Mouse (Mus musculus) midbrain, embryonic 16.5 days (tissue): ENCODE measurements around the gene Ccnh. TPM values are rescaled to one million over a fixed set of nuclear protein-coding genes. Genes with fewer than 3 reads are reported as not detected.

Source experiments
- ATAC-seq: fragments of 200-750 bp; cut with Nextera tagmentation; 2 replicates; pipeline ENCODE4 v1.8.0; 2017; ENCODE audit warnings: moderate TSS enrichment
- H3K27ac ChIP-seq: fragments of 300-500 bp; sonication (generic); 2 replicates; pipeline ENCODE4 v1.5.1; 2014; ENCODE audit warnings: mild to moderate bottlenecking, low read length, mixed read lengths
- H3K27me3 ChIP-seq: fragments of 300-500 bp; sonication (generic); 2 replicates; pipeline ENCODE4 v1.6.1; 2014; ENCODE audit warnings: low read depth, low read length, mixed read lengths; ENCODE audit not compliant: control insufficient read depth, insufficient read depth
- H3K36me3 ChIP-seq: fragments of 300-500 bp; sonication (generic); 2 replicates; pipeline ENCODE4 v1.6.1; 2014; ENCODE audit warnings: mild to moderate bottlenecking, low read length, moderate library complexity, mixed read lengths; ENCODE audit not compliant: control insufficient read depth, insufficient read depth
- H3K4me1 ChIP-seq: fragments of 300-500 bp; sonication (generic); 2 replicates; pipeline ENCODE4 v1.6.1; 2014; ENCODE audit warnings: mild to moderate bottlenecking, low read length, mixed read lengths; ENCODE audit not compliant: control insufficient read depth, insufficient read depth
- H3K4me2 ChIP-seq: fragments of 300-500 bp; sonication (generic); 2 replicates; pipeline ENCODE4 v1.6.1; 2014; ENCODE audit warnings: mild to moderate bottlenecking, low read length, mixed read lengths
- H3K4me3 ChIP-seq: fragments of 300-500 bp; sonication (generic); 2 replicates; pipeline ENCODE4 v1.5.1; 2014; ENCODE audit warnings: low read depth, mild to moderate bottlenecking, low read length, moderate library complexity, mixed read lengths
- H3K9ac ChIP-seq: fragments of 300-500 bp; sonication (generic); 2 replicates; pipeline ENCODE4 v1.6.1; 2014; ENCODE audit warnings: low read depth, low read length, mixed read lengths
- H3K9me3 ChIP-seq: fragments of 300-500 bp; sonication (generic); replicated peaks from 2 replicates; pipeline ENCODE4 v1.6.1; 2014; ENCODE audit warnings: mild to moderate bottlenecking, low read length, mixed read lengths; ENCODE audit not compliant: control insufficient read depth, poor library complexity, severe bottlenecking
- WGBS: fragments of 180-500 bp; shearing (Covaris S2); extraction: QIAGEN DNeasy Blood & Tissue Kit; methylation state at CpG from one replicate; pipeline ENCODE4 v1.1.7; 2014; 5-methylcytosine and 5-hydroxymethylcytosine counted together
- polyA plus RNA-seq: library from polyadenylated mRNA; unstranded; fragments of >200 nt; fragmentation: Nextera tagmentation; extraction: Ambion mirVana; gene quantifications from 2 replicates; pipeline ENCODE4 v1.2.1, GENCODE M21; 2015

Ccnh gene
- polyA plus RNA-seq, 1 experiment from 2014 or later: 98.2 TPM

- Histone ChIP-seq H3K4me3 (no peak overlapping the region), H3K4me2 (no peak overlapping the region), H3K9ac (no peak overlapping the region), H3K27me3 (no peaks in the 10 kb centered on the region), H3K9me3 (no peaks in the 10 kb centered on the region), H3K4me1 (no peaks in the 10 kb centered on the region), H3K36me3 (peaks cover 15% of the 10 kb centered on the region; the same call in 1 of the 2 replicates), H3K27ac (no peak overlapping the region)
- WGBS: 97% methylated on average over 6 of the region's 6 CpGs
- no peak for ATAC-seq
Measured at GRCm38 (mm10) chr13:85208656-85209055, 19.4 kb downstream of the Ccnh start.

DNA sequence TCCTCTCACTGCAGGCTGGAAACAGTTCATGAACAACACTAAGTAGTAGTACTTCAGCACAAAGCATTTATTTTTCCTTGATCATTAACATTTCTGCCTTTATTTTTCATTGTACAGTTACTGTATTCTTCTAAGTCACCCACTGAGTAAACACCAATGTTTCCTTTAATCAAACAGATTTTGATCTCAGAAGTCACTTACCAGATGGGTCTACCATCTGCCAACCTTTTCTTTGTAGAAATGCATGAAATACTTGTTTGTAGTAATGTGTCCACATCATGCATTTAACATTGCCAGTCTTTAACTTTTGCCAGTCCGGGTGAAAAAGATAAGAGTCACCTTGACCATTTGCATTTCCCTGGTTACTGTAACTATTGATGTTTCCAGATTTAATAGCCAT lies 21.1 kb downstream of the Ccnh start:
- no peak overlapping the region for H3K4me3 ChIP-seq
- H3K4me2 ChIP-seq: no peak overlapping the region
- H3K4me1 ChIP-seq: no peaks in the 10 kb centered on the region
- WGBS: 81% methylated on average over 1 of the region's 1 CpGs
- peaks cover 15% of the 10 kb centered on the region; the same call in 1 of the 2 replicates for H3K36me3 ChIP-seq
- ATAC-seq: no peak
- H3K9me3 ChIP-seq: no peaks in the 10 kb centered on the region
- H3K9ac ChIP-seq: no peak overlapping the region
- H3K27me3 ChIP-seq: no peaks in the 10 kb centered on the region
- no peak overlapping the region for H3K27ac ChIP-seq

GRCm38 (mm10) chr13:85218656-85219055 lies 29.4 kb downstream of the Ccnh start:
- 88% methylated on average over 4 of the region's 4 CpGs for WGBS
- no peak for ATAC-seq
- Histone ChIP-seq H3K27me3 (no peaks in the 10 kb centered on the region), H3K36me3 (peaks cover 7% of the 10 kb centered on the region; the same call in 1 of the 2 replicates), H3K4me1 (no peaks in the 10 kb centered on the region), H3K9ac (no peak overlapping the region), H3K9me3 (no peaks in the 10 kb centered on the region), H3K4me2 (no peak overlapping the region), H3K27ac (no peak overlapping the region), H3K4me3 (no peak overlapping the region)

GRCm38 (mm10) chr13:85238760-85239159 lies 49.6 kb downstream of the Ccnh start:
- Histone ChIP-seq H3K9ac (no peak overlapping the region), H3K4me3 (no peak overlapping the region), H3K4me1 (no peaks in the 10 kb centered on the region), H3K4me2 (no peak overlapping the region), H3K36me3 (0 out of 2 replicates have a peak, but pooled peaks cover 3% of the 10 kb centered on the region), H3K9me3 (no peaks in the 10 kb centered on the region), H3K27ac (no peak overlapping the region), H3K27me3 (no peaks in the 10 kb centered on the region)
- 93% methylated on average over 7 of the region's 7 CpGs for WGBS
- ATAC-seq: 0 out of 2 replicates have a peak, but pooled peaks have one; percentile 28

Other genes starting within 250 kb of the Ccnh start
- 55.5 and 56.8 TPM in 2 replicates for gene Rasa1, start 99.7 kb downstream of the Ccnh start, polyA plus RNA-seq